ENCODE assay signal across 10 mouse cellular contexts in the genomic region with DNA sequence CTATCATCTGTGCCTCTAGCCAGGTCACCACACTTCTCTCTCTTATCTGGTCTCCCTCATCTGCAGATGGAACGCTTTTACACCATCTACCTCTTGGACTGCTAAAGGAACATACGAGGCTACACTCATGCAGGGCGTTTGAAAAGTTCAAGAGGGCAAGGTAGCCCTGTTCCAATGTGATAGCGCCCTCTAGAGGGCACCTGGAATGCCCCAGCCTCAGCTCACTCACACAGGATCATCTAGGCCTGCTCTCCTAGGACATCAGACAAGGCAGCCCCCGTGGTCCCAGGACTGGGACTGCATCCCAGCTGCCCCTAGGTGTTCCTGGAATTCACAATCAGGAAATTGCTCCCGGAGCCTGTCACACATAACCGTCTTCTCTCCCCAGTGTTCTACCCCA. TPM values are rescaled to one million over a fixed set of nuclear protein-coding genes. Genes with fewer than 3 reads are reported as not detected.
A peak's percentile ranks its signal among the peaks of the same experiment; 100 is the strongest.
DNase-seq lines count a peak whose midpoint lies in the region; ATAC-seq and TF ChIP-seq lines count a peak whose summit lies in the region.
"Had no signal": no experiment of that assay in that cellular context is flagged by ENCODE, and none has a peak within 500 bp of the region (broad histone marks: within the 10 kb centered on the region; RNA-seq: fewer than 3 reads in every experiment).

No protein-coding gene starts in this region.

- TF ChIP-seq EP300 in MEL (IDR thresholded peaks at IDR 0.05; ENCODE audit: low read depth in 1 of 2, low read length in 2 of 2), result no peak

- TF ChIP-seq CTCF in liver, adult 2 months (IDR thresholded peaks at IDR 0.05; ENCODE audit: low read depth, low read length), result peak; percentile 77
- TF ChIP-seq CTCF in MEL (IDR thresholded peaks at IDR 0.05 in 2 of 3, conservative IDR thresholded peaks at IDR 0.05 in 1 of 3; ENCODE audit: control insufficient read depth in 1 of 3, insufficient read depth in 1 of 3, low read depth in 2 of 3, low read length in 3 of 3, poor library complexity in 1 of 3, severe bottlenecking in 1 of 3), result peak; percentile 69 to 88 (median 76)

- no peak overlapping the region for H3K27ac ChIP-seq in liver, adult 2 months (replicated peaks; ENCODE audit: insufficient read depth, low read depth, low read length)
- no peak overlapping the region for H3K27ac ChIP-seq in MEL (ENCODE audit: control insufficient read depth, low read depth, low read length)
- H3K27ac ChIP-seq: embryonic facial prominence, embryonic 15.5 days had no signal

- no peaks in the 10 kb centered on the region for H3K27me3 ChIP-seq in liver, adult 2 months (ENCODE audit: control insufficient read depth, insufficient read depth, low read length)
- H3K27me3 ChIP-seq in MEL (ENCODE audit: control insufficient read depth in 1 of 2, insufficient read depth in 2 of 2, low read length in 2 of 2), result no peaks in the 10 kb centered on the region
- H3K27me3 ChIP-seq: embryonic facial prominence, embryonic 15.5 days; heart, embryonic 13.5 days had no signal

- H3K9ac ChIP-seq in liver, adult 2 months (ENCODE audit: low read depth, low read length), result no peak overlapping the region
- no peak overlapping the region for H3K9ac ChIP-seq in MEL (ENCODE audit: control insufficient read depth, low read depth, low read length, poor library complexity, severe bottlenecking)
- H3K9ac ChIP-seq: embryonic facial prominence, embryonic 15.5 days; heart, embryonic 13.5 days had no signal

- DNase-seq in cerebellum, postnatal 25 days, result peak; percentile 50 to 55
- DNase-seq in cerebellum, postnatal 36 days, result no peak
- no peak for DNase-seq in liver, adult 2 months (ENCODE audit: extremely low read depth, low read depth, low spot score)
- no peak for DNase-seq in liver
- peak; percentile 36 for DNase-seq in MEL (ENCODE audit: low read depth, low spot score)
- no peak for DNase-seq in adrenal gland, adult (ENCODE audit: inconsistent age in 2 of 2, low spot score in 1 of 2)
- no peak for DNase-seq in right cerebral cortex, adult 18-20 months

- H3K4me3 ChIP-seq in liver, adult 2 months (ENCODE audit: insufficient read depth, low read depth, low read length), result no peak overlapping the region
- no peak overlapping the region for H3K4me3 ChIP-seq in MEL (ENCODE audit: control insufficient read depth in 1 of 2, insufficient read depth in 1 of 2, low read depth in 2 of 2, low read length in 2 of 2)
- H3K4me3 ChIP-seq: embryonic facial prominence, embryonic 15.5 days; heart, embryonic 13.5 days had no signal

- no peaks in the 10 kb centered on the region for H3K4me1 ChIP-seq in liver, adult 2 months (ENCODE audit: control insufficient read depth, insufficient read depth, low read length)
- no peaks in the 10 kb centered on the region for H3K4me1 ChIP-seq in MEL (ENCODE audit: control insufficient read depth in 1 of 2, insufficient read depth in 2 of 2, low read length in 2 of 2)

- TF ChIP-seq POLR2A in liver, adult 2 months (IDR thresholded peaks at IDR 0.05; ENCODE audit: extremely low read depth, insufficient read depth, low read length), result no peak
- TF ChIP-seq POLR2A in MEL (IDR thresholded peaks at IDR 0.05; ENCODE audit: control insufficient read depth in 1 of 2, insufficient read depth in 1 of 2, low read depth in 1 of 2, low read length in 2 of 2, poor library complexity in 1 of 2), result no peak

- no peaks in the 10 kb centered on the region for H3K9me3 ChIP-seq in MEL (replicated peaks; ENCODE audit: insufficient read depth, low read length)
- H3K9me3 ChIP-seq: embryonic facial prominence, embryonic 15.5 days had no signal

- H3K36me3 ChIP-seq in liver, adult 2 months (ENCODE audit: control insufficient read depth, insufficient read depth, low read length), result no peaks in the 10 kb centered on the region
- H3K36me3 ChIP-seq in MEL (ENCODE audit: control insufficient read depth in 1 of 2, insufficient read depth in 2 of 2, low read length in 2 of 2), result peaks cover 0 to 1% of the 10 kb centered on the region in 2 experiments; a peak in 2 of 4 replicates
- H3K36me3 ChIP-seq: embryonic facial prominence, embryonic 15.5 days; heart, embryonic 13.5 days had no signal

- no peaks in the 10 kb centered on the region; the same call in 1 of the 2 replicates for H3K79me2 ChIP-seq in liver, adult 2 months (ENCODE audit: control insufficient read depth, insufficient read depth, low read length)
- no peaks in the 10 kb centered on the region for H3K79me2 ChIP-seq in MEL (ENCODE audit: control insufficient read depth, insufficient read depth, low read length, poor library complexity)

- peak; percentile 54 for ATAC-seq in megakaryocyte progenitor cell, adult 5-6 weeks (replicated peaks; ENCODE audit: poor library complexity)

- peak; percentile 45 for TF ChIP-seq RAD21 in MEL (IDR thresholded peaks at IDR 0.05; ENCODE audit: low read depth, low read length)

- WGBS in liver, adult 2 months, result 67% methylated on average over 7 of the region's 7 CpGs

TF ChIP-seq in MEL, 35 proteins besides CTCF, POLR2A, EP300 and RAD21:
- TF ChIP-seq ZNF384 (IDR thresholded peaks at IDR 0.05; ENCODE audit: low read depth, low read length), result no peak
- no peak for TF ChIP-seq TCF12 (IDR thresholded peaks at IDR 0.05; ENCODE audit: low read depth, low read length)
- TF ChIP-seq ZC3H11A (IDR thresholded peaks at IDR 0.05; ENCODE audit: low read depth, low read length), result peak; percentile 8; the same call in 1 of the 2 replicates
- TF ChIP-seq SMC3 (IDR thresholded peaks at IDR 0.05; ENCODE audit: low read depth, low read length), result peak; percentile 35

RNA-seq across cellular contexts. Expression of a gene that starts 41.6 kb away (rescaled TPM):
- 1.8 TPM in 1 of 2 replicates, not detected in the other for total RNA-seq in liver, adult 2 months (2014; rRNA removed)
- 0.42 TPM in 1 of 2 replicates, not detected in the other for polyA plus RNA-seq in liver, adult 2 months (2012; rRNA removed)
- not detected in 2 replicates for total RNA-seq in MEL (2012; rRNA removed)
- not detected for polyA plus RNA-seq in MEL (2012; ENCODE audit: insufficient read depth in 1 of 2, insufficient read length in 2 of 2, low read depth in 1 of 2, low replicate concordance in 2 of 2, missing spikeins in 1 of 2)
- total RNA-seq in megakaryocyte progenitor cell, adult 5-6 weeks (2015), result not detected in 2 replicates
- not detected in 2 replicates for total RNA-seq in megakaryocyte progenitor cell, adult 5-6 weeks (2017)

Comparison
In these comparisons a context has a peak if more than half of its experiments do, and no peak if none do; other contexts are left out.
1. DNase-seq: peak in cerebellum, postnatal 25 days (2 of 2) and MEL (single experiment); none in cerebellum, postnatal 36 days (0 of 2), liver, adult 2 months (single experiment), liver (single experiment), adrenal gland, adult (0 of 2) and right cerebral cortex, adult 18-20 months (single experiment).